Mouse (Mus musculus): ENCODE results near the gene Cyb5r4.

- TF ChIP-seq EP300 (IDR thresholded peaks at IDR 0.05; ENCODE audit: low read depth) (no peak), CTCF (IDR thresholded peaks at IDR 0.05; ENCODE audit: low read depth) (no peak)
Observed at GRCm38 (mm10) chr9:87086991-87087390, 65.2 kb downstream of the Cyb5r4 start.

All from liver, postnatal 0 days (tissue).